Mouse (Mus musculus): ENCODE results near the gene Prss33. TPM values are rescaled to one million over a fixed set of nuclear protein-coding genes. Genes with fewer than 3 reads are reported as not detected.

Gene Prss33
- polyA plus RNA-seq, 1 experiment from 2014 or later = 0.26 TPM

DNA sequence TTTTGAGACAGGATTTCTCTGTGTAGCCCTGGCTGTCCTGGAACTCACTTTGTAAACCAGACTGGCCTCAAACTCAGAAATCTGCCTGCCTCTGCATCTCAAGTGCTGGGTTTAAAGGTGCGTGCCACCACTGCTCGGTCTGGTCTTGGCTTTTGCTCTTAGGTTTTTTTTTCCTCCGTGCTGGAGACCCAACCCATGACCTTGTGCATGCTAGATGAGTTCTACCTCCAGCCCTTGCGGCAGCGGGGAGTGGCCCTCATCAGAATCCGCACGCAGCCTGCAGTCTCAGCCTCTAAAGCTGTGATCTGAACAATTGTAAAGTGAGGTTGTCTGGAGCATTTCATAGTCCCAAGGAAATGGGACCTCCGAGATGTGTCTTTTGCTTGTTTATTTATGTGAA is 40.5 kb downstream of the Prss33 start:
- Histone ChIP-seq H3K9me3 (replicated peaks) (no peaks in the 10 kb centered on the region), H3K27me3 (0 out of 2 replicates have a peak, but pooled peaks cover 4% of the 10 kb centered on the region), H3K27ac (no peak overlapping the region), H3K9ac (no peak overlapping the region), H3K36me3 (no peaks in the 10 kb centered on the region), H3K4me3 (no peak overlapping the region), H3K4me2 (replicated peaks) (no peak overlapping the region), H3K4me1 (peaks cover 13% of the 10 kb centered on the region)
- WGBS = 93% methylated on average over 8 of the region's 8 CpGs
- ATAC-seq (ENCODE audit: low FRiP score) = no peak

DNA sequence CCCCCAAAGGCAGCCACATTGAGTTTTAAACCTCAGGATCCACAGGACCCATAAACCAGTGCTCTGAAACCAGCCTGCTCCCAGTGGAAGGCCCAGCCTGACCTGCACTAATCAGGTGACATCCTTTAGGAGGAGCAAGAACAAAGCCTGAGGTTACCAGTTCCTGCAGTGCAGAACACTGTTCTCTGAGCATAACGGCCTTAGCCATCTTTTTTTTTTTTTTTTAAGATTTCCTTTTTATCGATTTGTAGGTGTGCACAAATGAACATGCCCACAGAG is 44.8 kb downstream of the Prss33 start:
- H3K9me3 ChIP-seq (replicated peaks) = no peaks in the 10 kb centered on the region
- no peaks in the 10 kb centered on the region for H3K36me3 ChIP-seq
- peak overlapping the region; percentile 68 for H3K9ac ChIP-seq
- peaks cover 20% of the 10 kb centered on the region for H3K4me1 ChIP-seq
- H3K27me3 ChIP-seq = no peaks in the 10 kb centered on the region
- peak overlapping the region; percentile 33 for H3K4me3 ChIP-seq
- WGBS = 61% methylated on average over 2 of the region's 2 CpGs
- peak overlapping the region; percentile 54 for H3K4me2 ChIP-seq (replicated peaks)
- peak; percentile 13; the same call in 1 of the 2 replicates for ATAC-seq (ENCODE audit: low FRiP score)
- H3K27ac ChIP-seq = peak overlapping the region; percentile 87

DNA sequence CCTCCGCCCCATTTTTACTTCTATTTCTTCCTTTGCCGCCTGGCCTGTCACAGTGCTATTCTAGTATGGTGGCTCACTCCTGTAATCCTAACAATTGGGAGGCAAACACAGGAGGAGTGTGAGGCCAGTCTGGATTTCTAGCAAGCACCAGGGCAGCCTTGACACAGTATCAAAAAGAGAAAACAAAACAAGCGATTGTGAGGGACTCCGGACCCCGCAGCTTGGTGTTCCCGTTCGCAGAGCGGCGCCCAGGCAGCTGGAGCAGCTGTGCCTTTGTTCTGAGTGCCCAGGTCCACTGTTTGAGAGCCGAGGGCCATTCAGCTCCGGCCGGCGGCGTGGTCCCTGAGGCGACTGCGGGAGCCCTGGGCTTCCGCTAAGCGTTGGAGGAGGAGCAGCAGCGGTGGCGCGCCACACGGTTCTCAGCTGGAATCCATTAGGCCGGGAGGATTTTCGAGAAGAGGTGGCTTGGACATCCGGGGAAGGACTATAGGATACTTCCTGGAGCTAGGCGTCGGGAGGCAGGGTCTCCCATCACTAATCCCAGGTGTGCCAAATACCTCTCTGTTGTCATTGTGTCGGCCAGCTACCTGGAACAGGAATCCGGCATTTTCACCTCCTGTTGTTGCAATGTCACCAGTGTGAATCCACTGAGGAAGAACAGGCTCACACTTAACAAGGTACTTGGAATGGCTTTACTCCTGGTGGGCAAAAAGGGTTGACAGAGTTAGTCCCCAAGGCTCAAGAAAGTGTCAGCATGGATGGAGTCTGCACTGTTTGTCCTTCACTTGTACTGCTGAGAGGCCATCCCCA is 45.4 kb downstream of the Prss33 start, which contains the start of gene Srrm2:
Gene Srrm2 (plus strand): TSS at position 264 of the 810 bp plus-strand sequence.
- no peaks in the 10 kb centered on the region for H3K9me3 ChIP-seq (replicated peaks)
- peak within 1 kb of the TSS; percentile 68 for H3K9ac ChIP-seq
- peak within 1 kb of the TSS; percentile 54 for H3K4me2 ChIP-seq (replicated peaks)
- peak within 1 kb of the TSS; percentile 33 for H3K4me3 ChIP-seq
- peak within 1 kb of the TSS; percentile 87 for H3K27ac ChIP-seq
- ATAC-seq (ENCODE audit: low FRiP score) = peak; percentile 65
- WGBS = 1% methylated on average over 29 of the region's 29 CpGs
- no peaks in the 10 kb centered on the region for H3K27me3 ChIP-seq
- no peaks in the 10 kb centered on the region for H3K36me3 ChIP-seq
- H3K4me1 ChIP-seq = peaks cover 20% of the 10 kb centered on the region

DNA sequence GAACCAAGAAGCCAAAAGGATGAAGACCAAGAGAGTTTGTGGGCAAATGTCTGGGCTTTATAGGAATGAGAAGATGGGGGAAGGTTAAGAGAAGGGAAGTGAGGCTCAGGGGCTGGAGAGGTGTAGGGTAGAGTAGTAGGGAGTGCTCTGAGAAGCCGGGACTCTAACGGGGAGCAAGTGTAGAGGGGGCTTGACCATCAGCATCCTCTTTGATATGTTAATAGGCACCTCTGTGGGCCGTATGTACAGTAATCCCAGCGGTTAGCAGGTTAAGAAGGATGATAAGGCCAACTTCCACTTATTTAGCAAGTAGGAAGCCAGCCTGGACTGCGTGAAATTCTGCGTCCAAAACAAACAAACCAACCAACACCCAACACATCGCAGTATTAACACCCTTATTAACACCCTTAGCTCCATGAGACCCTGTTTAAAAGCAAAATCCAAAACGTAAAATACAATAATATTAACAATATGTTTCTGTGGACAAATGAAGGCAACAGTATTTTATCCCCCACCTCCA is 46.0 kb downstream of the Prss33 start:
- peak overlapping the region; percentile 68 for H3K9ac ChIP-seq
- H3K4me1 ChIP-seq = peaks cover 20% of the 10 kb centered on the region
- ATAC-seq (ENCODE audit: low FRiP score) = no peak
- H3K27me3 ChIP-seq = no peaks in the 10 kb centered on the region
- H3K4me2 ChIP-seq (replicated peaks) = peak overlapping the region; percentile 54
- H3K4me3 ChIP-seq = peak overlapping the region; percentile 33
- H3K36me3 ChIP-seq = no peaks in the 10 kb centered on the region
- H3K27ac ChIP-seq = peak overlapping the region; percentile 87
- WGBS = 14% methylated on average over 8 of the region's 8 CpGs
- no peaks in the 10 kb centered on the region for H3K9me3 ChIP-seq (replicated peaks)

DNA sequence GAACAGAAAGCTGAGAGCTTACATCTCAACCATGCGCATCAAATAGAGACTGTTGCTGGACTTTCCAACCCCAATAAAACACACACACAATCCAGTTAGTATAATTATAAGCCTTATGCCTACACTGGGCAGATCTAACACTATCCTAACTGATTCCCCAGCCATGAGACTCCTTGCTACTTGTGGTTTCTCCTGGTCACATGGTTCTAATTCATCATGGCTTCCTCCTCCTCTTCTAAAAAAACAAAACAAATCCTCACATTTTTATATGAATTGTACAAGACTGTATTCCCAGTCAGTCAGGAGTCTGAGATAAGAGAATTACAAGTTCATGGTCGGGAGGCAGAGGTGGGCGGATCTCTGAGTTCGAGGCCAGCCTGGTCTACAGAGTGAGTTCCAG is 46.9 kb downstream of the Prss33 start:
- Histone ChIP-seq H3K36me3 (no peaks in the 10 kb centered on the region), H3K4me2 (replicated peaks) (no peak overlapping the region), H3K9ac (no peak overlapping the region), H3K27me3 (no peaks in the 10 kb centered on the region), H3K9me3 (replicated peaks) (no peaks in the 10 kb centered on the region), H3K27ac (no peak overlapping the region), H3K4me1 (peaks cover 20% of the 10 kb centered on the region), H3K4me3 (no peak overlapping the region)
- no peak for ATAC-seq (ENCODE audit: low FRiP score)
- WGBS = 93% methylated on average over 4 of the region's 4 CpGs

DNA sequence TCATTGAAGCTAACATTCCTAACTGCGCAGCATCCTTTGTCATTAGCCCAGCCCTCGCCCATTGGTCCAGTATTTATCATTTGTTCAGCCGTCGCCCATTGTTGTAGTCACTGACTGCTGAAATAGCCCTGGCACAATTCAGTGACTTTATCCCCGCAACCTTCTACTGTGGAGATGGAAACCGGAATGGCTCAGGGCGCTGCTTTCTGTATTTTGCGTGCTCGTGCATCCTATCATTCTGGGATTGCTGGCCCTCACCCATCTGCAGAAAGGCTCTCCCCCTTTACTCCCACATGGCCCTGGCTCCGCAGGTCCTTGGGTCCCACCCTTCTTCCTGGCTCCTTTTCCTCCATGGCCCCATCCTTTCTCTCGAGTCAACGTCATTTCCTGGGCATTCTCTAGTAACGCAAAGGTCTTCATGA is 49.3 kb downstream of the Prss33 start:
- Histone ChIP-seq H3K4me2 (replicated peaks) (peak overlapping the region; percentile 76), H3K27ac (peak overlapping the region; percentile 89), H3K4me1 (peaks cover 17% of the 10 kb centered on the region), H3K9me3 (replicated peaks) (no peaks in the 10 kb centered on the region), H3K9ac (peak overlapping the region; percentile 54; the same call in 1 of the 2 replicates), H3K36me3 (no peaks in the 10 kb centered on the region), H3K27me3 (no peaks in the 10 kb centered on the region), H3K4me3 (peak overlapping the region; percentile 59)
- ATAC-seq (ENCODE audit: low FRiP score) = peak; percentile 58
- WGBS = 17% methylated on average over 13 of the region's 13 CpGs

DNA sequence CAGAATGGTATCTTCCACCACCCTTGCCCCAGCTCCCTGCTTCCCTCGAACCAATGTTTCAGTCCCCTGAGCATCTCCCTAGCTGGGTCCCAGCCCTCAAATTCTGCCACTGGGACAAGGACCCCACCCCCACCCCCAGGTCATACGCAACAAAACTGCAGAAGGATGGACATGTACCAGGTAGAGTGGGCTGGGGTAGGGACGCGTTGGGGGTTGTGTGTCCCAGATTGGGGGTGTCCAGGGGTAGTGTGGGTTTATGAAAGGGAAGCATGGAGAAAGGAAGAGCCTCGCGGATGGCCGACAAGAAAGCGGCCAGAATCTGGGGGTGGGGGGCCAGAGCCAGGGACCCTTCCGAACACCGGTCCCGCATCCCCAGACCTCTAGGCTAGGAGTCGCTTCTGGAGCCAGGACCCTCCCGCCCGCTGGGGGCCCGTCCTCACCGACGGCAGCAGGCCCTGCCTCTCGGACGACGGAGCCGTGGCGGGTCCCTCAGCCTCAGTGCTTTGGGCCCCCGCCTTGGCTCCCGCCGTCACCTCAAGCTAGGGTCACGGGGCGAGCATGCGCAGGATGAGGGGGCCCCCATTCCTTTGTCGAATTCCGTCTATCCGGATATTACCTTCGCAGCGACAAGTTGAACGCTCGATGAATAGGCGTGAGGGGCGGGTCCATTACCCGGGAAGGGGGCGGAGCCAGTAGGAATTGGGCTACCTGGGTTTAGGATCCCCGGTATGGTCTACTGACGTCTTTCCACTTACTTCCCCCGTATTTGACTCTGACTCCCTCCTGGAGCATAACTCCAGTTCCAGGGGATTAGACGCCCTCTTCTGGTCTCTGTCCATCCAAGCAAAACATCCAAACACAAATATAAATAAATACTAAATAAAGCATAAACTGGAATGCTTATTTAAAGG is 50.0 kb downstream of the Prss33 start, which contains the start of gene Flywch2:
Gene Flywch2 (minus strand): TSS at position 521 of the 911 bp plus-strand sequence.
- H3K36me3 ChIP-seq = no peaks in the 10 kb centered on the region
- WGBS = 2% methylated on average over 43 of the region's 43 CpGs
- H3K4me3 ChIP-seq = peak within 1 kb of the TSS; percentile 59
- peak within 1 kb of the TSS; percentile 76 for H3K4me2 ChIP-seq (replicated peaks)
- H3K4me1 ChIP-seq = peaks cover 10% of the 10 kb centered on the region
- H3K27ac ChIP-seq = peak within 1 kb of the TSS; percentile 89
- peak within 1 kb of the TSS; percentile 81 for H3K9ac ChIP-seq
- H3K9me3 ChIP-seq (replicated peaks) = no peaks in the 10 kb centered on the region
- ATAC-seq (ENCODE audit: low FRiP score) = peak; percentile 85
- no peaks in the 10 kb centered on the region for H3K27me3 ChIP-seq

DNA sequence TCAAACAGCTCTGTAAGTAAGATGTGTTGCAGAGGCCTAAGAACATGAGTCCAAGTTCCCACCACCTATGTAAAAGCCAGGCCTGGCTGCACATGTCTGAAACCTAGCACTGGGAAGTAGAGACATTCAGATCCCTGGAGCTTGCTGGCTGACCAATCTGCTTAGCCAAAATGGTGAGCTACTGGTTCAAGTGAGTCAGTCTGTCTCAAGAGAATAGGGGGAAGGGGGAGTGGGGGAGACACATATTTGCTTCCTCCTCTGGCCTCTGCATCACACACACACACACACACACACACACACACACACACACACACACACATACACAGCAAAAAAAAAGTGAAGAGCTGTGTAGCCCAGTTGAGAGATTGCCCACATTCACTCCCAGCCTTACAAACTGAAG is 52.5 kb downstream of the Prss33 start:
- Histone ChIP-seq H3K4me3 (no peak overlapping the region), H3K9ac (no peak overlapping the region), H3K36me3 (no peaks in the 10 kb centered on the region), H3K27me3 (no peaks in the 10 kb centered on the region), H3K27ac (no peak overlapping the region), H3K4me2 (replicated peaks) (no peak overlapping the region), H3K9me3 (replicated peaks) (no peaks in the 10 kb centered on the region), H3K4me1 (no peaks in the 10 kb centered on the region; the same call in 1 of the 2 replicates)
- no peak for ATAC-seq (ENCODE audit: low FRiP score)

Small RNAs within 50 kb of the gene (microRNA-seq; reads per million reads assigned to microRNA genes)
- 0.81 reads per million for gene Mir5125

Other genes with a start within 250 kb of the Prss33 start
- 24.9 and 26.1 TPM in 2 replicates for gene Zfp13, start 236.6 kb downstream of the Prss33 start, polyA plus RNA-seq (2016; fragmentation: Nextera tagmentation; extraction: Ambion mirVana)
- gene Zscan10, start 235.2 kb downstream of the Prss33 start, polyA plus RNA-seq (2016; fragmentation: Nextera tagmentation; extraction: Ambion mirVana) = 0.46 and 0.93 TPM in 2 replicates
- 1.9 and 2.3 TPM in 2 replicates for gene Mmp25, start 190.8 kb downstream of the Prss33 start, polyA plus RNA-seq (2016; fragmentation: Nextera tagmentation; extraction: Ambion mirVana)
- 0.50 and 0.57 TPM in 2 replicates for gene Bicdl2, start 175.6 kb downstream of the Prss33 start, polyA plus RNA-seq (2016; fragmentation: Nextera tagmentation; extraction: Ambion mirVana)
- 65.5 and 69.0 TPM in 2 replicates for gene Hcfc1r1, start 162.5 kb downstream of the Prss33 start, polyA plus RNA-seq (2016; fragmentation: Nextera tagmentation; extraction: Ambion mirVana)
- gene Thoc6, start 162.2 kb downstream of the Prss33 start, polyA plus RNA-seq (2016; fragmentation: Nextera tagmentation; extraction: Ambion mirVana) = 43.8 and 47.5 TPM in 2 replicates
- gene Tnfrsf12a, start 158.6 kb downstream of the Prss33 start, polyA plus RNA-seq (2016; fragmentation: Nextera tagmentation; extraction: Ambion mirVana) = 2.8 and 4.2 TPM in 2 replicates
- gene Cldn6, start 156.8 kb downstream of the Prss33 start, polyA plus RNA-seq (2016; fragmentation: Nextera tagmentation; extraction: Ambion mirVana) = 14.6 and 35.0 TPM in 2 replicates
- gene Cldn9, start 152.0 kb downstream of the Prss33 start, polyA plus RNA-seq (2016; fragmentation: Nextera tagmentation; extraction: Ambion mirVana) = 5.5 and 14.6 TPM in 2 replicates
- gene 1520401A03Rik, start 113.3 kb downstream of the Prss33 start, polyA plus RNA-seq (2016; fragmentation: Nextera tagmentation; extraction: Ambion mirVana) = 0.21 and 1.2 TPM in 2 replicates
- gene Pkmyt1, start 109.7 kb downstream of the Prss33 start, polyA plus RNA-seq (2016; fragmentation: Nextera tagmentation; extraction: Ambion mirVana) = 29.1 and 31.2 TPM in 2 replicates
- gene Paqr4, start 95.2 kb downstream of the Prss33 start, polyA plus RNA-seq (2016; fragmentation: Nextera tagmentation; extraction: Ambion mirVana) = 40.3 and 41.6 TPM in 2 replicates
- gene Kremen2, start 90.2 kb downstream of the Prss33 start, polyA plus RNA-seq (2016; fragmentation: Nextera tagmentation; extraction: Ambion mirVana) = 2.9 and 5.7 TPM in 2 replicates
- gene Flywch1, start 64.5 kb downstream of the Prss33 start, polyA plus RNA-seq (2016; fragmentation: Nextera tagmentation; extraction: Ambion mirVana) = 203 and 212 TPM in 2 replicates
- gene Flywch2, start 50.0 kb downstream of the Prss33 start, polyA plus RNA-seq (2016; fragmentation: Nextera tagmentation; extraction: Ambion mirVana) = 48.1 and 49.4 TPM in 2 replicates
- 670 and 682 TPM in 2 replicates for gene Srrm2, start 45.5 kb downstream of the Prss33 start, polyA plus RNA-seq (2016; fragmentation: Nextera tagmentation; extraction: Ambion mirVana)
- gene Elob, start 6.9 kb downstream of the Prss33 start, polyA plus RNA-seq (2016; fragmentation: Nextera tagmentation; extraction: Ambion mirVana) = 1,047 and 1,117 TPM in 2 replicates
- gene Prss32, start 7.8 kb upstream of the Prss33 start, polyA plus RNA-seq (2016; fragmentation: Nextera tagmentation; extraction: Ambion mirVana) = not detected in 2 replicates
- gene Prss41, start 8.1 kb upstream of the Prss33 start, polyA plus RNA-seq (2016; fragmentation: Nextera tagmentation; extraction: Ambion mirVana) = 0.72 and 1.3 TPM in 2 replicates
- not detected in 2 replicates for gene Prss21, start 32.0 kb upstream of the Prss33 start, polyA plus RNA-seq (2016; fragmentation: Nextera tagmentation; extraction: Ambion mirVana)
- not detected in 2 replicates for gene Dcpp1, start 44.8 kb upstream of the Prss33 start, polyA plus RNA-seq (2016; fragmentation: Nextera tagmentation; extraction: Ambion mirVana)
- not detected in 2 replicates for gene Dcpp2, start 44.8 kb upstream of the Prss33 start, polyA plus RNA-seq (2016; fragmentation: Nextera tagmentation; extraction: Ambion mirVana)
- gene Dcpp3, start 81.4 kb upstream of the Prss33 start, polyA plus RNA-seq (2016; fragmentation: Nextera tagmentation; extraction: Ambion mirVana) = not detected in 2 replicates
- not detected in 2 replicates for gene Sbp, start 105.6 kb upstream of the Prss33 start, polyA plus RNA-seq (2016; fragmentation: Nextera tagmentation; extraction: Ambion mirVana)
- not detected in 2 replicates for gene Sbpl, start 119.2 kb upstream of the Prss33 start, polyA plus RNA-seq (2016; fragmentation: Nextera tagmentation; extraction: Ambion mirVana)
- not detected in 2 replicates for gene Prss30, start 144.5 kb upstream of the Prss33 start, polyA plus RNA-seq (2016; fragmentation: Nextera tagmentation; extraction: Ambion mirVana)
- 0.48 TPM in 1 of 2 replicates, not detected in the other for gene Prss22, start 162.0 kb upstream of the Prss33 start, polyA plus RNA-seq (2016; fragmentation: Nextera tagmentation; extraction: Ambion mirVana)
- 0.31 and 0.34 TPM in 2 replicates for gene Prss27, start 202.1 kb upstream of the Prss33 start, polyA plus RNA-seq (2016; fragmentation: Nextera tagmentation; extraction: Ambion mirVana)
- gene Kctd5, start 237.4 kb upstream of the Prss33 start, polyA plus RNA-seq (2016; fragmentation: Nextera tagmentation; extraction: Ambion mirVana) = 94.2 and 97.0 TPM in 2 replicates